Mouse (Mus musculus): ENCODE results near the gene Tril.

GRCm38 (mm10) chr6:53794323-53794971 lies 26.2 kb downstream of the Tril start:
- TF ChIP-seq CTCF (IDR thresholded peaks at IDR 0.05; ENCODE audit: low read depth, low read length) (peak; percentile 46), POLR2A (IDR thresholded peaks at IDR 0.05; ENCODE audit: borderline replicate concordance, low read depth, low read length) (no peak)
